Mouse (Mus musculus): ENCODE measurements around the gene Ubxn1.
"Not testable (repeated sequence)": the region's sequence is repeated elsewhere in the genome, so short reads cannot be mapped to it uniquely, and the experiment has no call there.

Ubxn1 gene

DNA sequence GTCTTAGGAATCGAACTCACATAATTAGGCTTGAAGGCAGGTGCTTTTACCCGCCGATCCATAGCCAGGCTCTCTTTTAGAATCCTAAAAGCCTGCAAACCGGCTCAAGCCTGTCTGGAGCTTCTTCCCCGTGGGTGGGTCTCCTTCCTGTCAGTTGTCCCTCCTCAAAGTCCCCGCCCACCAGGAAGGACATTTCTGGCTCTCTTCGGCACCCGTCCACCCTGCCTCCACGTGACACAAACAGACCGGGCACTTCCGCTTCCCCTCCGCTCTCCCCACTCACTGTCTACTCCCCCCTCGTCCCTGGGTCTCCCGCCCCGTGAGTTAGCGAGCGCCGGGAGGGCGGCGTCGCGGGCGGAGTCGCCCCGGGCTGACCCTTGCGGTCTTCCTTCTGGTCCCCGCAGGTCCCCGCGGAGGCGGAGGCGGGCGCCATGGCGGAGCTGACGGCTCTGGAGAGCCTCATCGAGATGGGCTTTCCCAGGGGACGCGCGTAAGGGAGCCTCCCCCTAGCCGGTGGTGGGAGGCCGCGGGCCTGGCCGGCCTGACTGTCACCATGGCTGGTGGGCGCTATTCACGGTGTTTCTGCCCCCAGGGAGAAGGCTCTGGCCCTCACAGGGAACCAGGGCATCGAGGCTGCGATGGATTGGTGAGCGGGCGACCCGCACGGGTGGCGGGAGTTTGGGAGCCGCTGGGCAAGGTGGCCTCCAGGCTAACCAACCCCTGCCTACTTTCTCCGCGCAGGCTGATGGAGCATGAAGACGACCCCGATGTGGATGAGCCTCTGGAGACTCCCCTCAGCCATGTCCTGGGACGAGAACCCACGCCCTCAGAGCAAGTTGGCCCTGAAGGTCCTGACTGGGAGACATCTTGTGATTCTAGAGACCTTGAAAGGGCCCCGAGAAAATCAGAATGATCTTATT lies at the start of gene Ubxn1:
Ubxn1 (plus strand) TSS at position 230 of the 920 bp plus-strand sequence.
- peak; percentile 97 for DNase-seq (ENCODE audit: low spot score)

DNA sequence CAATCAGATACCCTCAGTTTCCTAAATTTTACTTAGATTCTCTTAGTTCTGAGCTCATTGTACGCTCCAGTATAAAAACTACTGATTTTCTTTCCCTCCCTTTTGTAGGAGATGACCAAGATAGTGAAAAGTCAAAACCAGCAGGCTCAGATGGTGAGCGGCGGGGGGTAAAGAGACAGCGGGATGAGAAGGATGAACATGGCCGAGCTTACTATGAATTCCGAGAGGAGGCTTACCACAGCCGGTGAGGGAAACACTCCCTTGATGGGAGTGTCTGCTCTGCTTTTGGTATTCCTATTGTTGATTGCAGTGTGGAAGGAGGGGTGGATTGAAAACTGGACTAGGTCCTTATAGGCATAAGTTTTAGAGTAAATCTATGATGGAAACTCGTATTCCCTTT lies 48.6 kb upstream of the Ubxn1 start:
- no peak for DNase-seq (ENCODE audit: low spot score)

DNA sequence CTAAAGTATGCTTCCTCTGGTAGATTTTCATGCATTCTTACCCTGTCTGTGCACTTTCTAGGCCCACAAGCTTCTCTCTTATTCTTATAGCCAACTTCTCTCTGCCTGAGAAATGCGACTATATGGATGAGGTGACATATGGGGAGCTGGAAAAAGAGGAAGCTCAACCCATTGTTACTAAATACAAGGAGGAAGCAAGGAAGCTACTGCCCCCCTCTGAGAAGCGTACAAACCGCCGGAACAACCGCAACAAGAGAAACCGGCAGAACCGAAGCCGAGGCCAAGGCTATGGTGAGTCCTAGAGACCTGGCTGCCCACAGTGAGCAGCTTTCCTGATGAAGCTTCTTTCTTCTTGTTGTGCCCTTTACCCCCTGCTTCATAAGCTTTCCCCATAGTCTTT lies 41.6 kb upstream of the Ubxn1 start, which contains the start of gene AC129217.1:
AC129217.1 (plus strand) TSS at position 114 of the 400 bp plus-strand sequence.
- DNase-seq (ENCODE audit: low spot score), result no peak

DNA sequence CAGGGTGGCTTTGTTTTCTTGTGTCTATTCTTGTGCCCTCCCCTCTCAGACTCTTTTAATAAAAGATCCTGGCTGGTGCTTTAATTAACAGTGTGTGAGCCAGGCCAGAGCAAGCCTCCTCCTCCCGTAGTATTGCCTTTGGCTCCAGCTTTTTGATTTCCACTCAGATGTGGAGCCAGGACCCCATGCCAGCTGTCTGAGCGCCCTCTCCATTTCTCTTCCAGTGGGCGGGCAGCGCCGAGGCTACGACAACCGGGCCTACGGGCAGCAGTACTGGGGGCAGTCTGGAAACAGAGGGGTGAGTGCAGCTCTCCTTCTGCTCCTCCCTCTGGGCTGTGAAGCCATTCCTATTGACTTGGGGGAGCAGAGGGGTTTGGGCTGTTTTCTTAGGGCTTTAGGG lies 40.6 kb upstream of the Ubxn1 start:
- no peak for DNase-seq (ENCODE audit: low spot score)

DNA sequence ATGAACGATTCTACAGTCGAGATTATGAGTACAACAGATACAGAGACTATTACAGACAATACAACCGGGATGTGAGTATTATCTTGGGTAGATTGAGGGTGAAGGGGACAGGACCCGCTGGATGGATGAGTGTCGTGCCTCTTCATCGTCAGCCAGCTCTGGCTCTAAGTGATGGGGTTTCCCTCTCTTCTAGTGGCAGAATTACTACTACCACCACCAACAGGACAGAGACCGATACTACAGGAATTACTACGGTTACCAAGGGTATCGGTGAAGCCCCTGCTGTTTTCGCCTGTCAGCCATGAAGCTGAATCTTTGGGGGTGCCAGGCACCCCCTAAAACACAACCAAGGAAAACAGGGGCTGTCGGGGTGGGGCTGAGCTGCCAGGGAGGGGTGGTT lies 40.0 kb upstream of the Ubxn1 start:
- peak; percentile 33 for DNase-seq (ENCODE audit: low spot score)

DNA sequence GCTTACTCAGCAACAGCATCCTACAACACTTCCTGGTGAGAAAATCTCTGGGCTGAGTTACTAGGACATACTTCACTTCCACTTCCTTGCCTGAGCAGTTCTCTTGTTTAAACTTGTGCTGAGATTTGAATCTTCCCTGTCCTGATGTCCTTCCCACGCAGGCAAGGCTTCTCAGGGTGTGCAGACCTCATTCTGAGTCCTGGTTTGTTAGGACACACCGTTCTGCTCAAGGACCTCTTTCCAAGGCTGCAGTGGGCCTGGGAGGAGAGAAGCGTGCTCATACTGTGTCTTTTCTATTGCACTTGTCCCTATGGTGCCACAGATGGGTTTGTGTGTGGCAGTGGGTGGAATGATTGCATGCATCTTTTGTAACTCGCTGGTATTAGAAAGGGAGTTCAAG lies 38.3 kb upstream of the Ubxn1 start:
- no peak for DNase-seq (ENCODE audit: low spot score)

DNA sequence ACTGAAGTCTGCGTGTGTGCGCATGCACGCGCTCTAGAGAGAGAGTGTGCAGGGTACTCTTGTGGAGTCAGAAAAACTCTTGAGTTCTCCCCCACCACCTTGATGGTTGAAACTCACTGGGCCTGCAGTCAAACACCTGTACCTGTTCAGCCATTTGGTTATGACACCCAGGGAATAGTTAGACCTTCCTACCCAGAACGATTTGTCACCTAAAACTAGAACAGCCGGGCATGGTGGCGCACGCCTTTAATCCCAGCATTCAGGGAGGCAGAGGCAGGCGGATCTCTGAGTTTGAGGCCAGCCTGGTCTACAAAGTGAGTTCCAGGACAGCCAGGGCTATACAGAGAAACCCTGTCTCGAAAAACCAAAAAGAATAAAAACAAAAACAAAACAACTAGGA lies 35.0 kb upstream of the Ubxn1 start:
- DNase-seq (ENCODE audit: low spot score), result not testable (repeated sequence)

DNA sequence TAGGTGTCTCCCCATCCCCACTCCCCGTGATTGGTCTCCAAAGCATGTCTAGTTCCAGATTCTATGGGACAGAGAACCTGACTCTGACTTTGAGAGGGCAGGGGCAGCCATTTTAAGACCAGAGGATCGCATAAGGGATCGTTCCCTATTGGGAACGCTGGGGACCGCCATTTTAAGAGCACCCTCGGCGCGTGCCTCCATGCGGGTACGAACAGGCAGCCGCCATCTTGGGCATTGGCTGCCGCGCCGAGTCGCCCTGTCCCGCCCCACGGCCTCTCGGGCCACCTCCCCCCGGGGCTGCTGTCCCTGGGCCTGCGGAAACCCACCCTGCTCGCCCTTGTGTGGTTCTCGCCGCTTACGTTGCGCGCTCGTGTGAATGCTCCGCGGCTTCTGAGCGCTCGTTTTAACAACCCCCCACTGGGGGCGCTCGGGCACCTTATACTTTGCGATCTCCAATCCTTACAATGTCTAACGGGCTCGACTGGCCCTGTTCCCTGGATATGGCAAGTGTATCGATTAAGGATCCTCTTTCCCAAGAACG lies 34.0 kb upstream of the Ubxn1 start, which contains the start of gene Bscl2:
Bscl2 (plus strand) TSS at position 217 of the 541 bp plus-strand sequence.
- DNase-seq (ENCODE audit: low spot score), result peak; percentile 89

DNA sequence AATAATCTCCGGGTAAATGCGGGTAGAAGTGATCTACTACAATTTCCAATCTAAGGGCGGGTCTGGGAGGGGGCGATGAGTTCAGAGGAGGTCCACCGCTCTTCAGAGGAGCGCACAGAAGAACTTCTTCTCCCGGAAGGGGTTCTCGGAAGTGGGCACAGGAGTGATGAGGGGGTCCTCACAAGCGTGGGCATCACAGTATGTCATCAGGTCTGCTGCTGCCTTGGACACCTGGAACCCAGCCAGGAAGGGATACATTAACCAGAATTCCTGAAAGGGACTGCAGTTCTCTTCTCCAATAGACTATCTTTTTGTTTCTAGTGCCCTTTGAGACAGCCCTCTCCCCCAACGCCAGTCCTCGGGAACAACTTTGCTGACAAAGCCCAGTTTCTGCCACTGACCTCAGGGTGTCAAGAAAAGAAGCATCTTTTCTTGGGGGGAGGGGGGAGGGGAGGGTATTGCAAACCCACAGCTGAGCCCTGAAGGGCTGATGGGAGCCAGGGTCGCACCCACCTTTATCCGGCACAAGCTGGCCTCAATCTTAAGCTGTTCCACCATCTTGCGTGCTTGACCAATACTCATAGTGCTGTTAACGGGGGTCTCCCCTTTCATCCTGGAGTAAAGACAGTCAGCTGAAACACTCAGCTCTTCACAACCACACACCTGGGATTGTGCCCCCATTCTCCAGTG lies 33.1 kb upstream of the Ubxn1 start:
- DNase-seq (ENCODE audit: low spot score), result peak; percentile 39

DNA sequence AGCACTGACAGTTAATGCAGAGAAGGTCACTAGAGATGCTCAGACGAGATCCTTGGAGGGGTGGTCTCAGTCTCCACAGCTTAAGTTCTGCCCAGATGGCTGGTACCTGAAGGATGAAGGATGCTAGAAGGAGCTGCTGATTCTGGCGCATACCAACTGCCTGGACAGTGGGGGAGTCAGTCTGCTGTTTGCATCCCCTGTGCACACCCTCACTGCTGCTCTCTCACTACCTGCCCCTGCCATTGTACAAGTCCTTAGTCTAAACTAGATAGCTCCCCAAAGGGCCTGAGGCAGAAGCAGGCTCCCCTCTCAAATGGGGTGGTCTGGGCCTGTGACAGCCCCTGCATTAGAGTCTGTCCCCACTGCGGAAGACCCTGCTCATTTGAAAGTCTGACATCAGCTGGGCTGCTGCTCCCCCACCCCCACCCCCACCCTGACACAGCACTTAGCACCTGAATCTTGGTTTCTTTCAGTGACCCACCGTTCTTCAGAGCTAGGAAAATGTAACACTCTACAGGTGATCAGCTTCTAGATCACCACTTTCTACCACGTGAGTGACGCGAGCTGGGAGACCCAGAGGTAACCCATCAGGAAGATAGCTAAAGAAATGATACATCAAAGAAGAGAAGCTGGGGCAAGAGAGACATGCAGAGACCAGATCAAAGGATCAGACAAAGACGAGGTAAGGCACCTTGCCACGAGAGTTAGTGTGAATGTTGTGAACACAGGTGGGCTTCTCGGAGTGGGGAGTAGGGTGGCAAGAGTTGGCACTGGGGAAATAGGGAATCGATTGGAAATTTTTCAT lies 32.0 kb upstream of the Ubxn1 start, which contains the start of gene Gng3:
Gng3 (minus strand) TSS at position 92 of the 805 bp plus-strand sequence.
- DNase-seq (ENCODE audit: low spot score), result peak; percentile 76

DNA sequence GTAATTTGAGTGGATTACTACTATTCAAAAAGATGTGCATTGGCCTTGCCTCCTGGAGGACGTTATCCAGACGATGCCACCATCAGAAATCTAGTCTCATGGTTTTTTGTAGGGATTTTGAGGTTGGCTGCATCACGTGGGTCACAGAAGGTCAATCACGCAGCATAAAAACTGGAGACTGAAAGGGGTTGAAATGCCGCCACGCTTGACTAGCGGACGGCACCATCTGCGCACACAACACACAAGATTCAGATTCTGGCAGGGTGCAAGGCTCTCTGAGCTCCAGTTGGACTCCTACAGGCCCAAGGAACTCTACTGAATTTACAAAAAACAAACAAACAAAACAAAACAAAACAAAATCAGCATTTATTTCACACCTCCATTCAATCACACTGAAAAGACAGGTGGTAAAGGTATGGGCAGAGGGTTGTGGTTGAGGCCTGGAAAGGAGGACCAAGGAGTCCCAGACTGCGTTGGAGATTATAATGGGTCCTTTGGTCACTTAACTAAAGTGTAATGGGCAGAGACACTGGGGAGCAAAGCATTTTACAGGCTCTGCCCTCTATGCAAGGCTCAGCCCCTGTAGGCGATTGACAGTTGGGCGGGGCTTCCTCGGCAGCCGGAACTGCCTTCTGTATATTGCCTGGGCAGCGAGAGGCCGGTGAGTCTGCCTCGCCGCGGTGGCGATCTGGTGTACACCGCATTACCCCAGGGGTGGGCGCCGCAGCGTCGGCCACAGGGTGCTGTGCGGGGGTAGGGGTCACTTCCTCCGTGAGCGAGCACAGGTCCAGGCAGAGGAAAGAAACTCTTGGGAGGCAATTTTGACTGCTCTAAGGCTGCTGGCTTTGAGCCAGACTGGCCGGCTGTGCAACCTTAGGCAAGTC lies 31.1 kb upstream of the Ubxn1 start:
- peak; percentile 80 for DNase-seq (ENCODE audit: low spot score)

DNA sequence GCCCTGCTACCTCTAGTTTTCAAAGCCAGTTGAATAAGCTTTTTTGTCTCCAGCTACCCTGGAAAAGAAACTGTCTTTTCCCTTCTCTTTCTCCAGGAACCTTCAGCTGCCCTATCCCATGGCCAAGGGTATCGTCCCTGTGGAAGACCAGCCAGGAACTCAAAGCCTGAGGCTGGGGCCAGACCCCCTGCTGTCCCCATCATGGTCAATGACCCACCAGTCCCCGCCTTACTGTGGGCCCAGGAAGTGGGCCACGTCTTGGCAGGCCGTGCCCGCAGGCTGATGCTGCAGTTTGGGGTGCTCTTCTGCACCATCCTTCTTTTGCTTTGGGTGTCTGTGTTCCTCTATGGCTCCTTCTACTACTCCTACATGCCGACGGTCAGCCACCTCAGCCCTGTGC lies 30.3 kb upstream of the Ubxn1 start:
- DNase-seq (ENCODE audit: low spot score), result no peak

DNA sequence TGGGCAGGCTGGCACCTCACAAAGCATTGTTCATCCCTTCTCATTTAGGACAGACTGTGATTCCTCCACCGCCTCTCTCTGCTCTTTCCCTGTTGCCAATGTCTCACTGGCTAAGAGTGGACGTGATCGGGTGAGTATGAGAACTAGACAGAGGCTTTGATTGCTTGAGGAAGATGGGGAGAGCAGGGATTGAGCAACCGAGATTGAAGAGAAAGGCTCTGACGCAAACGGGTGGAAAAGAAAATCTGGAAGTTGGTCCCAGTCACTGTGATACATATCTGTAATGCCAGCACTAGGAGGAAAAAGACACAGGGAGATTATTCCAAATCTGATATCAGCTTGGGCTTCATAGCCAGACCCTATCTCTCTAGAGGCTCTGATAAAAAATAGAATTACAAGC lies 28.3 kb upstream of the Ubxn1 start:
- no peak for DNase-seq (ENCODE audit: low spot score)

DNA sequence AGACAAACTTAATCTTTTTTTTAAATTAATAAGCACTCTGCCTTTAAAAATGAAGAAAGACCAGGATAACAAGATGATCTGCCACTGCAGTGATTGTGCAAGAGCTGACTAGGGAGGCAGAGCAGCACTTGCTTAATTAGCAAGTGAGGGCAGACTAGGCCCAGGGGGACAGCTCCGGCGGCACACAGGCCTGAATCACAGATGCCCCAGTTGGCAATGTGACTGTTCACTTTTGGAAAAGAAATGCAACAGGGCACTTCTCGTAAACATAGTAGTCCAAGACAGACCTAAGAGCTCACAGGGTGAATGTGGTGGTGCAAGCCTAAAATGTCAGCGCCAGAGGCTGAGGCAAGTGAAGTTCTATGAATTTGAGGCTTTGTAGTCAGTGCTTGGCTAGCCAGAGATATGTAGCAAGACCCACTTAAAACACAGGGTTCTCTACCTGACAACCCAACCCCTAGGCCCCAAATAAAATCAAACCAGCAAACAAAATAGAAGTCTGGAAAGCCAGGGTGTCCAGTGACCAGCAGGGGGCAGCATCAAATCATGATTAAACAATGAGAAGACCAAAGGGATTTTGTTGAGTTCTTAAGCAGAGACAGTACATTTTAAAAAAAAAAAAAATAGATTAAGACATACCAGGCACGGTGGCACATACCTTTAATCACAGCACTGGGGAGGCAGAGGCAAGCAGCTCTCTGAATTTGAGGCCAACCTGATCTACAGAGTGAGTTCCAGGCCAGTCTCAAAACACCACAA lies 26.7 kb upstream of the Ubxn1 start:
- peak; percentile 94 for DNase-seq (ENCODE audit: low spot score)

DNA sequence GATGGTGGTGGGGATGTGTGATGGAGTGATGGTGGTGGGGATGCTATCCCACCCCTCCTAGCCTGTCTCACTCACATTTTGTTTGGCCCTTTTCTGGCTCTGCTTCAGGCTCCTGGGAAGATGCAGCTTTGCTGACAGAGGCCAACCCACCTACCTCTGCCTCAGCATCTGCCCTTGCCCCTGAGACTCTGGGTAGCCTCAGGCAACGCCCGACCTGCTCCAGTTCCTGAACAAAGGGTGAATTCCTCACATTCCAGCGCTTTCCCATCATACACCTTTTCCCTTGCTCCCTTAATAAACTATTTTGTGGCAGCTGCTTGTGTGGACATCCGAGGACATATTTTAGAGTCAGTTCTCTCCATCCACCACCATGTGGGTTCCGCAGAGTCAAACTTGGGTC lies 22.9 kb upstream of the Ubxn1 start:
- no peak for DNase-seq (ENCODE audit: low spot score)

DNA sequence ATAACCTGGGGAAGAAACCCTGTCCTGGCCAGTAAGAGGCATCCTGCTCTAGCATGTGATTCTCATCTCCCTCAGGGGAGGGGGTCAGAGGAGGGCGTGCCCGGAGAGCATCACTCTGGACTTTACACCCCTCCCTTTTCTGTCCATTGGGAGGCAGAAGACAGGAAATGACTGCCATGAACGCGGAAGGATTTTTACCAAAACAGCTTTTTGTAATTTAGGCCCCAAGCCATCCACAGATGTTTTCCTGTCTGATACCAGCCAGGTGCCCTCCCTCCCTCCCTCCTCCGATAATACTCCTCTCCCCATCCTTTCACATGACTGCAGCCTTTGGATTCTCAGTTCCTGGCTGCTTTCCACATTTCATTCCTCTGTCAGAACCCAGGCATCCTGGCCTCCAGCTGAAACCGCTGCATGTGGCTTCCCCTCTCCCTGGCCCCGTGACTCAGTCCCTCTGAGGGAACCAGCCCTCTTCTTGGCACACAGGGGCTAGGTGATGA lies 20.8 kb upstream of the Ubxn1 start, which contains the start of gene Lrrn4cl:
Lrrn4cl (plus strand) TSS at position 367 of the 500 bp plus-strand sequence.
- DNase-seq (ENCODE audit: low spot score), result peak; percentile 43

DNA sequence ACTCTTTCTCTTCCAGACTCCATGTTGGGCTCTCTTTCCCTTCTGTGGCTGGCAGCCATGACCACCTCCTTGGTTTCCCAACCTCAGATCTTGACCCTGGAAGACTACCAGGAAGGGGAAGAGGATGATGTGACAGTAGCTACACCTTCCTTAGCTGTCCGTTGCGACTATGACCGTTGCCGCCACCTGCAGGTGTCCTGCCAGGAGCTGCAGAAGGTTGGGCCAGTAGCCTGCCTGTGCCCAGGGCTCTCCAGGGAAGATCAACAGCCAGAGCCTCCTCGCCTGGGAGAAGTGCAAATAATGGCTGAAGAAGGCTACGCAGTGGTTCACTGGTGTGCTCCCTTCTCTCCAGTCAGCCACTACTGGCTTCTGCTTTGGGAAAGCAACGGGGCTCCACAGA lies 19.7 kb upstream of the Ubxn1 start:
- no peak for DNase-seq (ENCODE audit: low spot score)

DNA sequence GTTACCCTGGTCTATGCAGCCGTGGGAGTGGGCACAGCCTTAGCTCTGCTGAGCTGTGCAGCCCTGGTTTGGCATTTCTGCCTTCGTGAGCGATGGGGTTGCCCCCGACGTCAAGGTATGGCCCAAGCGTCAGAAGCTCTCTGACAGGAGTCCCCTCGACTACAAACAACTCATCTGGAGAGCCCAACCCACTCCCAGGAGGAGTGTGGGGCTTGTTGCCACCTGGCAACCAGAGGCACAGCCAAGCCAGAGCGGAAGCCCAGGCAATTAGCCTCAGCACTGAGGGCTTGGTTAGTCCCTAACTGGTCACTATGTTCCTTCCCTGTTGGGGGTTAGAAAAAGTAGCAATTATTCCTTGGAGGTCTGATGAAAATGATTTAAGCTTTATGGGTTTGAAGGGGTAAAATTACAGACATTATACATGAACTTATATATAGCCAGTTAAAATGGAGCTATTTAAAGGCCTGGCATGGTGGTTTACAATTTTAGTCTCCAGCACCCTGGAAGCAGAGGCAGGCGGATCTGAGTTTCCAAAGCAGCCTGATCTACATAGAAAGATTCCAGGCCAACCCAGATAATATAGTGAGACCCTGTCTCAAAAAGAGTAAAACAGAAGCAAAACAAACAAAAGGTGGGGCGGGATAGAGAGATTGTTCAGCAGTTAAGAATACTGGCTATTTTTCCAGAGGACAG lies 18.9 kb upstream of the Ubxn1 start:
- DNase-seq (ENCODE audit: low spot score), result no peak

DNA sequence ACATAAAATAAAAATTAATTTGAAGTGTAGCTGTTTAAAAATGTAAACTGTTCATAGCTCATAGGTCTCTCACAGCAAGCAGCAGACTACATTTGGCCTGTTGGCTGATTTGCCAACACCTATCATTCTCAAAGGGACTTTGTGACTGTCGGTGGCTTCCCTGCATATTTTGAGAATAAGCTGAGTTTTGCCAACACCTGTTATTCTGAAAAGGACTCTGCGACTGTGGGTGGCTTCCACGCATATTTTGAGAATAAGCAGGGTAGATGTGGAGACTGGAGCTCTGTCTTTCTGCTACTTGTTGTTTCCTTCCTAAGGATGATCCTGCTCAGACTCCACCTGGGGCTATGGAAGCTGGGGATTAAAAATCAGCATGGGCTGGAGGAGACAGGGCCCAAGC lies 18.2 kb upstream of the Ubxn1 start:
- DNase-seq (ENCODE audit: low spot score), result no peak

Data from retina, embryonic 14.5 days (tissue).